Mouse (Mus musculus) myocyte (in vitro differentiated cells): ENCODE measurements at regions not wholly inside any gene's neighbourhood (a gene's known extent, or its start where the extent isn't known, plus 50 kb on each side); places are given as distances from the start of the nearest gene placed in this dataset.

Experiments used
- H3K27me3 ChIP-seq: one replicate; pipeline ENCODE4 v1.6.1; 2011; ENCODE audit not compliant: control insufficient read depth, insufficient read depth, insufficient read length
- H3K36me3 ChIP-seq: one replicate; pipeline ENCODE4 v1.6.1; 2011; ENCODE audit not compliant: control insufficient read depth, insufficient read depth
- H3K4me2 ChIP-seq: one replicate; pipeline ENCODE4 v1.6.1; 2011; ENCODE audit warnings: low read depth, control low read depth
- H3K4me3 ChIP-seq: one replicate; pipeline ENCODE4 v1.5.1; 2011; ENCODE audit warnings: mild to moderate bottlenecking, control low read depth, moderate library complexity
- H3K79me2 ChIP-seq: one replicate; pipeline ENCODE4 v1.6.1; 2011; ENCODE audit not compliant: control insufficient read depth, insufficient read depth
- H3ac ChIP-seq: one replicate; pipeline ENCODE4 v1.6.1; 2011; ENCODE audit not compliant: control insufficient read depth, insufficient read length
- CEBPB ChIP-seq: IDR thresholded peaks from 2 replicates; pipeline ENCODE4 v1.6.1; 2011; ENCODE audit warnings: mild to moderate bottlenecking, moderate library complexity; ENCODE audit not compliant: poor library complexity, insufficient read depth, severe bottlenecking
- E2F4 ChIP-seq: IDR thresholded peaks from one replicate; pipeline ENCODE4 v1.6.1; 2011; ENCODE audit warnings: mild to moderate bottlenecking, control low read depth, moderate library complexity; ENCODE audit not compliant: insufficient read depth
- MAX ChIP-seq: IDR thresholded peaks from one replicate; pipeline ENCODE4 v1.6.1; 2011; ENCODE audit warnings: low read depth, mild to moderate bottlenecking, control low read depth
- MYOD1 ChIP-seq, 3 experiments: IDR thresholded peaks; one replicate each; pipeline ENCODE4 v1.6.1; 2011; ENCODE audit warnings: control low read depth in 2 of 3, low read depth in 2 of 3, mild to moderate bottlenecking in 2 of 3, moderate library complexity in 1 of 3; ENCODE audit not compliant: insufficient read length in 2 of 3, control insufficient read depth in 1 of 3
- MYOG ChIP-seq, 3 experiments: IDR thresholded peaks; one replicate each; pipeline ENCODE4 v1.6.1; 2011; ENCODE audit warnings: control low read depth in 2 of 3, low read depth in 2 of 3, mild to moderate bottlenecking in 2 of 3; ENCODE audit not compliant: insufficient read length in 2 of 3, control insufficient read depth in 1 of 3, insufficient read depth in 1 of 3
- POLR2A ChIP-seq: IDR thresholded peaks from one replicate; pipeline ENCODE4 v1.6.1; 2011; ENCODE audit warnings: low read depth, mild to moderate bottlenecking, control low read depth, moderate library complexity; ENCODE audit not compliant: insufficient read length
- POLR2AphosphoS2 ChIP-seq: IDR thresholded peaks from one replicate; pipeline ENCODE4 v1.6.1; 2011; ENCODE audit warnings: low read depth, control low read depth; ENCODE audit not compliant: insufficient read length
- REST ChIP-seq: IDR thresholded peaks from one replicate; pipeline ENCODE4 v1.6.1; 2011; ENCODE audit warnings: mild to moderate bottlenecking, control low read depth, moderate library complexity; ENCODE audit not compliant: insufficient read depth, insufficient read length
- SRF ChIP-seq: IDR thresholded peaks from one replicate; pipeline ENCODE4 v1.6.1; 2011; ENCODE audit warnings: low read depth; ENCODE audit not compliant: control insufficient read depth, insufficient read length
- TCF12 ChIP-seq: IDR thresholded peaks from one replicate; pipeline ENCODE4 v1.6.1; 2011; ENCODE audit warnings: mild to moderate bottlenecking, control low read depth; ENCODE audit not compliant: poor library complexity, insufficient read depth, severe bottlenecking
- TCF3 ChIP-seq: IDR thresholded peaks from one replicate; pipeline ENCODE4 v1.6.1; 2011; ENCODE audit warnings: low read depth, control low read depth; ENCODE audit not compliant: insufficient read length
- USF1 ChIP-seq: IDR thresholded peaks from one replicate; pipeline ENCODE4 v1.6.1; 2011; ENCODE audit warnings: low read depth, mild to moderate bottlenecking, control low read depth, moderate library complexity

GRCm38 (mm10) chr17:85928543-85928942 is 216.4 kb downstream of the Srbd1 start:
- Histone ChIP-seq H3K36me3 (no peaks in the 10 kb centered on the region), H3K79me2 (no peaks in the 10 kb centered on the region), H3K27me3 (no peaks in the 10 kb centered on the region), H3ac (no peak overlapping the region), H3K4me2 (no peak overlapping the region), H3K4me3 (no peak overlapping the region)
- no peak for TF ChIP-seq MYOG (IDR thresholded peaks at IDR 0.05; ENCODE audit: control insufficient read depth in 1 of 3, insufficient read depth in 1 of 3, insufficient read length in 2 of 3, low read depth in 2 of 3)
- no peak for TF ChIP-seq CEBPB
- no peak for TF ChIP-seq SRF
- no peak for TF ChIP-seq POLR2A
- no peak for TF ChIP-seq MYOD1 (IDR thresholded peaks at IDR 0.05; ENCODE audit: control insufficient read depth in 1 of 3, insufficient read length in 2 of 3, low read depth in 2 of 3)

GRCm38 (mm10) chr17:85927261-85927660 is 217.7 kb downstream of the Srbd1 start:
- H3K4me2 ChIP-seq: no peak overlapping the region
- no peaks in the 10 kb centered on the region for H3K79me2 ChIP-seq
- no peaks in the 10 kb centered on the region for H3K36me3 ChIP-seq
- no peak overlapping the region for H3K4me3 ChIP-seq
- H3ac ChIP-seq: no peak overlapping the region
- H3K27me3 ChIP-seq: no peaks in the 10 kb centered on the region
- TF ChIP-seq MYOD1 (IDR thresholded peaks at IDR 0.05; ENCODE audit: control insufficient read depth in 1 of 3, insufficient read length in 2 of 3, low read depth in 2 of 3) (peak in 1 of 3 experiments; percentile 27), MYOG (IDR thresholded peaks at IDR 0.05; ENCODE audit: control insufficient read depth in 1 of 3, insufficient read depth in 1 of 3, insufficient read length in 2 of 3, low read depth in 2 of 3) (peak in 1 of 3 experiments; percentile 25), CEBPB (no peak)

DNA sequence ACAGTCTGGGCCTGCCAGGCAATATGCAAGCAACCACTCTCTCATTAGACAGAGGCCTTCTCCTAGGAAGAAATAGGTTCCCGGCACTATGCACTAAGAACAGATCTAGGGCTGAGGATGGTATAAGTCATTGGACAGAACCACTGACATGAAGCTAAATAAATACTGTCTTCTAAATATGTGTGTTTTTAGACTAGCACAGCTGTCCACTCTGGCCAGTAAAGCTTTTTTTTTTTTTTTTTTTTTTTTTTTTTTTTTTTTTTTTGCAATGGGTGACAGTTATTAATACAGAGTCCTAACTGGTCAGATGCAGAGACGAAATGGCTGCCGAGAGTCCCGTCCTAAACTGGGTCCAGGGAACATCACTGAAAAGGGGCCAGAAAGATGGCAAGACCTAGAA is 218.9 kb downstream of the Srbd1 start:
- Histone ChIP-seq H3K27me3 (no peaks in the 10 kb centered on the region), H3K79me2 (no peaks in the 10 kb centered on the region), H3K36me3 (no peaks in the 10 kb centered on the region), H3ac (no peak overlapping the region), H3K4me3 (no peak overlapping the region), H3K4me2 (no peak overlapping the region)
- no peak for TF ChIP-seq POLR2AphosphoS2
- TF ChIP-seq REST: no peak
- no peak for TF ChIP-seq E2F4
- TF ChIP-seq MYOG (IDR thresholded peaks at IDR 0.05; ENCODE audit: control insufficient read depth in 1 of 3, insufficient read depth in 1 of 3, insufficient read length in 2 of 3, low read depth in 2 of 3): no peak
- no peak for TF ChIP-seq TCF12
- no peak for TF ChIP-seq POLR2A
- TF ChIP-seq MAX: no peak
- TF ChIP-seq CEBPB: no peak
- TF ChIP-seq USF1: no peak
- no peak for TF ChIP-seq MYOD1 (IDR thresholded peaks at IDR 0.05; ENCODE audit: control insufficient read depth in 1 of 3, insufficient read length in 2 of 3, low read depth in 2 of 3)
- TF ChIP-seq TCF3: no peak
- TF ChIP-seq SRF: no peak

GRCm38 (mm10) chr17:85921219-85921673 is 223.7 kb downstream of the Srbd1 start:
- TF ChIP-seq MYOD1 (IDR thresholded peaks at IDR 0.05; ENCODE audit: control insufficient read depth in 1 of 3, insufficient read length in 2 of 3, low read depth in 2 of 3) (no peak), POLR2A (no peak), TCF3 (no peak), MAX (no peak), TCF12 (no peak), POLR2AphosphoS2 (no peak), CEBPB (no peak), USF1 (no peak), MYOG (IDR thresholded peaks at IDR 0.05; ENCODE audit: control insufficient read depth in 1 of 3, insufficient read depth in 1 of 3, insufficient read length in 2 of 3, low read depth in 2 of 3) (no peak), REST (no peak), SRF (no peak), E2F4 (no peak)
- Histone ChIP-seq H3K4me2 (no peak overlapping the region), H3K36me3 (no peaks in the 10 kb centered on the region), H3K79me2 (no peaks in the 10 kb centered on the region), H3K4me3 (no peak overlapping the region), H3ac (no peak overlapping the region), H3K27me3 (no peaks in the 10 kb centered on the region)

DNA sequence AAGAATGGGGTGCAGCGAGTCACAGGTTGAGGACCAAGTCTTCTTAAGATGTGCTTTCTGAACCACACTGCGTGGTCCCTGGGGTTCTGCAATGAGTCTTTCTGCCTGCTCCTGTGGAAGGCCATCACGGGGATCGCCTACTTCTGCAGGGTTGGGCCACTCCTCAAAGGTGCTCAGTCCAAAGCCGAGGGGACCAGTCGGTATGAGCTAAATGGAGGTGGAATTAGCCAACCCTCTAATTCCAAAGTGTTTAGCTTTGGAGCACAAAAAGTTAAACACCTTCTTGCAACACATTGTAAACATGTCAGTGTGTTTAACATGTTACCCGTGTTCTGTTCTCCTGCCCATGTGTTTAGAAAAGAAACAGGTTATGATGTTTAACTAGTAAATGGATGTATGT is 225.1 kb downstream of the Srbd1 start:
- H3K4me2 ChIP-seq: no peak overlapping the region
- no peak overlapping the region for H3K4me3 ChIP-seq
- no peaks in the 10 kb centered on the region for H3K79me2 ChIP-seq
- no peaks in the 10 kb centered on the region for H3K27me3 ChIP-seq
- no peak for TF ChIP-seq TCF12
- no peak for TF ChIP-seq MYOD1 (IDR thresholded peaks at IDR 0.05; ENCODE audit: control insufficient read depth in 1 of 3, insufficient read length in 2 of 3, low read depth in 2 of 3)
- TF ChIP-seq SRF: no peak
- no peak for TF ChIP-seq USF1
- no peak for TF ChIP-seq MYOG (IDR thresholded peaks at IDR 0.05; ENCODE audit: control insufficient read depth in 1 of 3, insufficient read depth in 1 of 3, insufficient read length in 2 of 3, low read depth in 2 of 3)
- H3K36me3 ChIP-seq: no peaks in the 10 kb centered on the region
- no peak overlapping the region for H3ac ChIP-seq
